Mouse (Mus musculus): ENCODE results near the gene Ghrl. TPM values are rescaled to one million over a fixed set of nuclear protein-coding genes. Genes with fewer than 3 reads are reported as not detected.

Ghrl gene
- polyA plus RNA-seq, 1 experiment = 0.33 TPM

DNA sequence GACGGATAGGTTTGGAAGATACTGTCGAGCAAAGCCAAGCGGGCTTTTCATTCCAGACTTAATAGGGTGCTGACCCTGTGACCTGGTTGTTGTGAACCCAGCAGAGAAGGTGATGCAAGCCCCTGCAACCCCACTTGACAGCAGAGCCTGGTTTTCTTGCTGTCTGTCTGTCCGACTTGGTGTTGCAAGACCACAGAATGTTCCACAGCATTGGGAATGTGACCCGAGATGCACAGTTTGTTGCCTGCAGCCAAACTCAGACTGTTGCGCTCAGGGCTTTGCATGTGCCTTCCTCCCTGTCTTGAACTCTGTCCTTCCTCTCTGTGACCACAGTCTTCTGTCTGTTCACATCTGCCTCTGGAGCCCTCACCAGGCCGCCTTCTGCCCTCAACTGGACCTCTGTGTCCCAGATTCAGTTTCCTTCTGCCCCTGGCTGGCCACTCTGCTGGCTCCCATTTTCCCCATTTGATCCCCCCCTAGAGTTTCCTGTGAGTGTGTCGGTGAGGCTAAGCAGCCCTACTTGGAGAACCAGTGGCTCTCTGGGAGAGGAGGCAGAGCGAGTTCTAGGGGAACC is 39.6 kb downstream of the Ghrl start:
- H3K27me3 ChIP-seq (ENCODE audit: control insufficient read depth, insufficient read depth, insufficient read length) = no peaks in the 10 kb centered on the region
- H3K36me3 ChIP-seq (ENCODE audit: control insufficient read depth, insufficient read depth) = no peaks in the 10 kb centered on the region
- no peak overlapping the region for H3K4me3 ChIP-seq (ENCODE audit: insufficient read depth, poor library complexity, severe bottlenecking)
- H3ac ChIP-seq (ENCODE audit: control insufficient read depth, insufficient read length, low read depth) = no peak overlapping the region
- no peaks in the 10 kb centered on the region for H3K79me2 ChIP-seq (ENCODE audit: control insufficient read depth, insufficient read depth)
- no peaks in the 10 kb centered on the region for H3K79me3 ChIP-seq (ENCODE audit: low read depth)
- TF ChIP-seq MAX (IDR thresholded peaks at IDR 0.05) = no peak
- TF ChIP-seq CTCF (IDR thresholded peaks at IDR 0.05; ENCODE audit: control insufficient read depth, insufficient read depth, insufficient read length) = no peak
- TF ChIP-seq MYOD1 (IDR thresholded peaks at IDR 0.05; ENCODE audit: control insufficient read depth, insufficient read length, low read depth) = no peak
- TF ChIP-seq USF1 (IDR thresholded peaks at IDR 0.05; ENCODE audit: low read depth) = no peak
- TF ChIP-seq CEBPB (IDR thresholded peaks at IDR 0.05; ENCODE audit: low read depth) = no peak
- no peak for TF ChIP-seq FOSL1 (IDR thresholded peaks at IDR 0.05; ENCODE audit: insufficient read depth, low read length, poor library complexity, severe bottlenecking)
- TF ChIP-seq MYOG (IDR thresholded peaks at IDR 0.05; ENCODE audit: control insufficient read depth, extremely low read depth, insufficient read length) = no peak

DNA sequence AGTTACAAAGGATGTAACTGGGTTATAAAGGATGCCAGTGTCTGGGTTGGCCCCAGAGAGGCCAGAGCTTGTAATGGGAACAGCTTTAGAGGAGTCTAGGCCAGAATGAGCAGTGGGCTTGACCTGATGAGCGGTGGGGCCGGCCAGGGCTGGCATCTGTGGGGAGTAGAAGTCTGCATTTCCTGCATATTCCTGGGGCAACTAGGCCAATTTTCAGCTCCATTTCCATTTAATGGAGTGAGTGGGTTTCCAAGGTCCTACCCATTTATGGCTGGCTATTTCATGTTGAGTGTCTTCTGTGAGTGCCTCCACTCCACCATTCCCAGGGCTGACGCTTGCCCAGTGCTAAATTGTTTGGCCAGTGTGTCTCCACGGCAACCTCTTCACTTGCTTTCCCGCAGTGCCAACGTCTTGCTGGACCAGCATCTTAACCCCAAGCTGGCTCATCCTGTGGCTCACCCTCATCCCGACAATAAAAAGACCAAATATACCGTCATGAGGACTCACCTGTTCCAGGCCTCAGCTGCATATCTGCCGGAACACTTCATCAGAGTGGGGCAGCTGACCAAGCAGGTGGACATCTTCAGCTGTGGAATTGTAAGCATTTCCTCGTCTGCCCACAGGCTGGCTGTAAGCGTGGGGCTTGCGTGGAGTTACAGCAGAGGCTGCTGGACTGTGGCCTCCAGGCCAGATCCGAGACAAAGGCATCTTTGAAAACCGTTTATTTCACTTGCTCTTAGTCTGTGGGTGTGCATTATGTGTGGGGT is 41.3 kb downstream of the Ghrl start:
- Histone ChIP-seq H3K36me3 (ENCODE audit: control insufficient read depth, insufficient read depth) (no peaks in the 10 kb centered on the region), H3ac (ENCODE audit: control insufficient read depth, insufficient read length, low read depth) (no peak overlapping the region), H3K79me2 (ENCODE audit: control insufficient read depth, insufficient read depth) (no peaks in the 10 kb centered on the region), H3K79me3 (ENCODE audit: low read depth) (no peaks in the 10 kb centered on the region), H3K4me3 (ENCODE audit: insufficient read depth, poor library complexity, severe bottlenecking) (no peak overlapping the region), H3K27me3 (ENCODE audit: control insufficient read depth, insufficient read depth, insufficient read length) (no peaks in the 10 kb centered on the region)
- TF ChIP-seq MAX (IDR thresholded peaks at IDR 0.05) (no peak), MYOD1 (IDR thresholded peaks at IDR 0.05; ENCODE audit: control insufficient read depth, insufficient read length, low read depth) (no peak), USF1 (IDR thresholded peaks at IDR 0.05; ENCODE audit: low read depth) (no peak), FOSL1 (IDR thresholded peaks at IDR 0.05; ENCODE audit: insufficient read depth, low read length, poor library complexity, severe bottlenecking) (no peak), CEBPB (IDR thresholded peaks at IDR 0.05; ENCODE audit: low read depth) (no peak), MYOG (IDR thresholded peaks at IDR 0.05; ENCODE audit: control insufficient read depth, extremely low read depth, insufficient read length) (no peak), CTCF (IDR thresholded peaks at IDR 0.05; ENCODE audit: control insufficient read depth, insufficient read depth, insufficient read length) (no peak)

DNA sequence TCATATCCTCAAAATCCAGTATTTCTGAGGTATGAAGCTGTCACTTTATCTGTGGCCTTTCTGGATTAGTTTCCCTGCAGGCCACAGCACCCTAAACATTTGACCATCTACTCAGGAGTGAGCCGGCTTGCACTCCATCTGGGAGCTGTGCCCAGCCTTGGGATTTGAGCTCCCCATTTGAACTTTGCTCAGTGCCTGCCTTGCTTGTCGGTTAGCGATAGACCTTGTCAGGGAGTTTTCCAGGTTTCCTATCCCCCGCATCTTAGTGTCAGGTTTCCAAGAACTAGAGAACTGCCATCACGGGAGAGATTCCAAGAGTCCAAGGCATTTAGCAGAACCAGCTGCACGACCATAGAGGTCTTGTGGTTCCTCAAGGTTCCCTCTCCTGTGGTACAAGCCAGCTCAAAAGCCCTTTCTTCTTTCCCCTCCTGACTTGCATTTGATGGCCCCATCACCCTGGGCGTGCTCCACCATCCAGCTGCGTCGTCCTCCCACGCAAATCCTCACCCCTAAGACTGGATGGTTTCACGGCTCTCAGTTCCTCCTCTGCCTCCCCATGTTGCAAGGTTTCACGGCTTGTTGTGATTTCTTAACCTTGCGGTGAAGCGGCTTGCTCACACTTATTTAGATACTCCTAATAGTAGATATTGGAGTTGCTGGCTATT is 42.5 kb downstream of the Ghrl start:
- Histone ChIP-seq H3K79me3 (ENCODE audit: low read depth) (no peaks in the 10 kb centered on the region), H3K4me3 (ENCODE audit: insufficient read depth, poor library complexity, severe bottlenecking) (no peak overlapping the region), H3K79me2 (ENCODE audit: control insufficient read depth, insufficient read depth) (no peaks in the 10 kb centered on the region), H3K36me3 (ENCODE audit: control insufficient read depth, insufficient read depth) (no peaks in the 10 kb centered on the region), H3ac (ENCODE audit: control insufficient read depth, insufficient read length, low read depth) (no peak overlapping the region), H3K27me3 (ENCODE audit: control insufficient read depth, insufficient read depth, insufficient read length) (no peaks in the 10 kb centered on the region)
- TF ChIP-seq MYOD1 (IDR thresholded peaks at IDR 0.05; ENCODE audit: control insufficient read depth, insufficient read length, low read depth) = no peak
- no peak for TF ChIP-seq MAX (IDR thresholded peaks at IDR 0.05)
- no peak for TF ChIP-seq CTCF (IDR thresholded peaks at IDR 0.05; ENCODE audit: control insufficient read depth, insufficient read depth, insufficient read length)
- no peak for TF ChIP-seq CEBPB (IDR thresholded peaks at IDR 0.05; ENCODE audit: low read depth)
- no peak for TF ChIP-seq FOSL1 (IDR thresholded peaks at IDR 0.05; ENCODE audit: insufficient read depth, low read length, poor library complexity, severe bottlenecking)
- TF ChIP-seq USF1 (IDR thresholded peaks at IDR 0.05; ENCODE audit: low read depth) = no peak
- TF ChIP-seq MYOG (IDR thresholded peaks at IDR 0.05; ENCODE audit: control insufficient read depth, extremely low read depth, insufficient read length) = no peak

DNA sequence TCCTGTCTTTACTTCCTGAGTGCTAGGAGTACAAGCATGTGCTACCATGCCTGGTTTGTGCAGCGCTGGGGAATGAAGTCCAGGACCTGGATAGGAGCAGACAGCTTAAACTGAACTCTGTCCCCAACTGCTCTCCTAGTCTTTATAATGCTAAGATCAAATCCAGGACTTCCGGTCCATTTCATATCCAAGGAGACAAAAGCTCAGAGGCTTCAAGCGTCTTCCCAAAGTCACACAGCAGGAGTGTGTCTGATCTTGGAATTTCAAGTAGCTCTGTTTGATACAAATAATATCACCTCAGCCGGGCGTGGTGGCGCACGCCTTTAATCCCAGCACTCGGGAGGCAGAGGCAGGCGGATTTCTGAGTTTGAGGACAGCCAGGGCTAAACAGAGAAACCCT is 43.7 kb downstream of the Ghrl start:
- no peaks in the 10 kb centered on the region for H3K79me2 ChIP-seq (ENCODE audit: control insufficient read depth, insufficient read depth)
- H3K79me3 ChIP-seq (ENCODE audit: low read depth) = no peaks in the 10 kb centered on the region
- H3K27me3 ChIP-seq (ENCODE audit: control insufficient read depth, insufficient read depth, insufficient read length) = no peaks in the 10 kb centered on the region
- H3K4me3 ChIP-seq (ENCODE audit: insufficient read depth, poor library complexity, severe bottlenecking) = no peak overlapping the region
- H3K36me3 ChIP-seq (ENCODE audit: control insufficient read depth, insufficient read depth) = no peaks in the 10 kb centered on the region
- TF ChIP-seq USF1 (IDR thresholded peaks at IDR 0.05; ENCODE audit: low read depth) (no peak), MYOG (IDR thresholded peaks at IDR 0.05; ENCODE audit: control insufficient read depth, extremely low read depth, insufficient read length) (no peak), CEBPB (IDR thresholded peaks at IDR 0.05; ENCODE audit: low read depth) (no peak), CTCF (IDR thresholded peaks at IDR 0.05; ENCODE audit: control insufficient read depth, insufficient read depth, insufficient read length) (no peak), FOSL1 (IDR thresholded peaks at IDR 0.05; ENCODE audit: insufficient read depth, low read length, poor library complexity, severe bottlenecking) (no peak), MAX (IDR thresholded peaks at IDR 0.05) (no peak), MYOD1 (IDR thresholded peaks at IDR 0.05; ENCODE audit: control insufficient read depth, insufficient read length, low read depth) (no peak)
- no peak overlapping the region for H3ac ChIP-seq (ENCODE audit: control insufficient read depth, insufficient read length, low read depth)

DNA sequence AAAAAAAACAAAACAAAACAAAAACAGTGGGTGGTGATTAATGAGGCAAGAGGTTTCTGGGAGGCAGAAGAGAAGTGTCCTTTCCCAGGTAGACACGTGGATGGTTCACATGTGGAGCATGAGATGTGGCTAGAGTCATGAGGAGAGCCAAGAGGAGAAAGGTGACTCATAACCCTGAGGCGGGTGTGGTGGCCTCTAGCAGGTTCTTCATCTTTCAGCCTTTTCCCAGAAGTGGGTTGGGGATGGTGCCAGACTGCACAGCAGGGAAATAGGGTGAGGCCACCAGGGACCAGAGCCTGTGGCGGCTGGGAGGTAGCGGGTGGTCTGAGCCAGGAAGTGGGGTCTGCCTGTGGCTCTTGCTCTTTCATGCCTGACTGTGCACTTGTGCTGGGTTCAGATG is 44.4 kb downstream of the Ghrl start:
- Histone ChIP-seq H3ac (ENCODE audit: control insufficient read depth, insufficient read length, low read depth) (no peak overlapping the region), H3K36me3 (ENCODE audit: control insufficient read depth, insufficient read depth) (no peaks in the 10 kb centered on the region), H3K79me3 (ENCODE audit: low read depth) (no peaks in the 10 kb centered on the region), H3K79me2 (ENCODE audit: control insufficient read depth, insufficient read depth) (no peaks in the 10 kb centered on the region), H3K4me3 (ENCODE audit: insufficient read depth, poor library complexity, severe bottlenecking) (no peak overlapping the region), H3K27me3 (ENCODE audit: control insufficient read depth, insufficient read depth, insufficient read length) (no peaks in the 10 kb centered on the region)
- TF ChIP-seq USF1 (IDR thresholded peaks at IDR 0.05; ENCODE audit: low read depth) (no peak), CEBPB (IDR thresholded peaks at IDR 0.05; ENCODE audit: low read depth) (no peak), MAX (IDR thresholded peaks at IDR 0.05) (peak; percentile 53)

All from C2C12 (cell line).